Mouse (Mus musculus) left cerebral cortex, adult 9 months (tissue): ENCODE measurements at regions not wholly inside any gene's neighbourhood (a gene's known extent, or its start where the extent isn't known, plus 50 kb on each side); places are given as distances from the start of the nearest gene placed in this dataset.
A peak's percentile ranks its signal among the peaks of the same experiment; 100 is the strongest.

Source experiments
- DNase-seq, 2 experiments: peaks; one replicate each; pipeline ENCODE4 v3.0.0; 2022; ENCODE audit warnings: low spot score in 2 of 2

GRCm38 (mm10) chr6:133170548-133170947, 65.8 kb downstream of the Smim10l1 start:
- DNase-seq = no peak

GRCm38 (mm10) chr6:133171286-133171685, 66.6 kb downstream of the Smim10l1 start:
- DNase-seq = no peak

DNA sequence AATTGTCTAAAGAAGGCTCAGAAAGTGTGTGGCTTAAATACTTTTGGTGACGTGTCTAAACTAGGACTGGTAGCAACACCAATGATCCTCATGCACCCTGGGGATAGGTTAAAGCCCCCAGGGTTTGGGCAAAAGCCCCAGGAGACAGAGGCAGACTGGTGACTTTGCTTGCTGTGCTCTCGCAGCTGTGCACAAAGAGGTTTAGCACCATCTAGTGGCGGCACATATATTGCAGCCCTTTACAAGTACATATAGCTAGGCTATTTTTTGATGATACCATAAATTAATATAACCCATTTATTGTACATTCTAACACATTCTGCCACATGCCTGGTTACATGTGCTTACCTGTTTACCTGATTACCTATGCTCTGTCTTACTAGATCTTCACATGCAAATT, 85.8 kb upstream of the 5530400C23Rik start:
- DNase-seq = peak in 1 of 2 experiments; percentile 61
